Comparison of ENCODE assay signal across 8 mouse cellular contexts in the genomic region with DNA sequence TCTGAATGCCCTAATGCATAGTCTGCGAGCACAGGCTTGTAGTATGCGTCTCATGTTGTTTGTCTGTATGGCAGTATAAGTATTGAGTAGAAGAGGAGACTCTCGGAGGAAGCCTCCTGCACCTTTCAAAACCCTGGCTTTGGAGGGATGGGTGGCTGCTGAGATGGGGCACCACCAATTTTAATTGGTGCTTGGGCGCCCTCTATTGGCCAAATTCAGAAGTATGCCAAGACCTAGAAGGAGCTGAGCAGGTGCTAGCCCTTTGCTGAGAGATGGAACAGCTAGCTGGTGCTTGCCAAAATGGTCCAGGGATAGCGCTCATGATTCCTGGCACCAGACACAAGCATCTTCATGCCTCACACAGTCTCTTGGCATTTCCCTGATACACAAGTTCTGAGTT. TPM values are rescaled to one million over a fixed set of nuclear protein-coding genes. Genes with fewer than 3 reads are reported as not detected.
DNase-seq lines count a peak whose midpoint lies in the region; ATAC-seq and TF ChIP-seq lines count a peak whose summit lies in the region.

No protein-coding gene starts in this region.

- WGBS in heart, embryonic 13.5 days, result 29% methylated on average over 5 of the region's 5 CpGs

- H3K27me3 ChIP-seq in ES-Bruce4 (ENCODE audit: control insufficient read depth, insufficient read depth, low read length, poor library complexity, severe bottlenecking), result no peaks in the 10 kb centered on the region
- no peaks in the 10 kb centered on the region for H3K27me3 ChIP-seq in heart, embryonic 13.5 days (replicated peaks)

- no peak for TF ChIP-seq POLR2A in ES-Bruce4 (IDR thresholded peaks at IDR 0.05; ENCODE audit: insufficient read depth, low read length)

- H3K36me3 ChIP-seq in ES-Bruce4 (ENCODE audit: control insufficient read depth, insufficient read depth, low read length, poor library complexity, severe bottlenecking), result no peaks in the 10 kb centered on the region
- peaks cover 53% of the 10 kb centered on the region for H3K36me3 ChIP-seq in heart, embryonic 13.5 days

- no peak overlapping the region for H3K4me3 ChIP-seq in ES-Bruce4 (ENCODE audit: low read depth, low read length)
- H3K4me3 ChIP-seq in heart, embryonic 13.5 days, result no peak overlapping the region

- DNase-seq in adrenal gland, postnatal 10 days, result peak; percentile 92
- DNase-seq in embryo, embryonic 11.5 days (ENCODE audit: low read depth, low spot score), result peak; percentile 57
- peak; percentile 79 for DNase-seq in layer of hippocampus, adult 9-11 months
- peak; percentile 90 for DNase-seq in lung, postnatal 25 days (ENCODE audit: low spot score)
- peak; percentile 71 for DNase-seq in right cerebral cortex, postnatal 25 days
- DNase-seq in urinary bladder, postnatal 14 days (ENCODE audit: low spot score), result peak; percentile 94

- TF ChIP-seq CTCF in ES-Bruce4 (IDR thresholded peaks at IDR 0.05; ENCODE audit: low read depth, low read length), result peak; percentile 71

- H3K9me3 ChIP-seq in ES-Bruce4 (replicated peaks; ENCODE audit: control insufficient read depth, insufficient read depth, low read length, poor library complexity, severe bottlenecking), result no peaks in the 10 kb centered on the region
- H3K9me3 ChIP-seq in heart, embryonic 13.5 days, result peaks cover 4% of the 10 kb centered on the region; the same call in 1 of the 2 replicates

- no peak overlapping the region for H3K27ac ChIP-seq in ES-Bruce4 (ENCODE audit: insufficient read depth, low read length)
- peak overlapping the region; percentile 98 for H3K27ac ChIP-seq in heart, embryonic 13.5 days (replicated peaks)

- ATAC-seq in heart, embryonic 13.5 days (ENCODE audit: extremely low read depth, insufficient number of reproducible peaks, low FRiP score, low TSS enrichment), result no peak

- no peak overlapping the region for H3K9ac ChIP-seq in ES-Bruce4 (ENCODE audit: low read depth, poor library complexity, severe bottlenecking)
- peak overlapping the region; percentile 74 for H3K9ac ChIP-seq in heart, embryonic 13.5 days

- H3K4me1 ChIP-seq in ES-Bruce4 (ENCODE audit: control insufficient read depth, insufficient read depth, low read length), result peaks cover 3% of the 10 kb centered on the region
- H3K4me1 ChIP-seq in heart, embryonic 13.5 days, result peaks cover 80% of the 10 kb centered on the region

- no peak overlapping the region for H3K4me2 ChIP-seq in heart, embryonic 13.5 days

- TF ChIP-seq EP300 in ES-Bruce4 (IDR thresholded peaks at IDR 0.05; ENCODE audit: insufficient read depth, low read depth, low read length), result no peak

RNA-seq across cellular contexts. Expression of a gene that starts 12.0 kb away (rescaled TPM):
- 7.3 and 7.9 TPM in 2 replicates for polyA plus RNA-seq in ES-Bruce4 (2011; ENCODE audit: insufficient read depth, insufficient read length, low read depth, missing spikeins)
- total RNA-seq in adrenal gland, postnatal 10 days (2021), result 10 to 100 TPM; 27.3 to 28.2 TPM
- 13.5 and 13.7 TPM in 2 replicates for polyA plus RNA-seq in heart, embryonic 13.5 days (2015; fragmentation: Nextera tagmentation; extraction: Ambion mirVana)

RNA-seq across cellular contexts. Expression of a gene that starts 20.4 kb away (rescaled TPM):
- polyA plus RNA-seq in ES-Bruce4 (2011; ENCODE audit: insufficient read depth, insufficient read length, low read depth, missing spikeins), result 1.0 TPM in 1 of 2 replicates, not detected in the other
- under 1 TPM; 0.45 to 0.67 TPM for total RNA-seq in adrenal gland, postnatal 10 days (2021)
- 0.14 and 0.17 TPM in 2 replicates for polyA plus RNA-seq in heart, embryonic 13.5 days (2015; fragmentation: Nextera tagmentation; extraction: Ambion mirVana)

RNA-seq across cellular contexts. Expression of a gene that starts 24.5 kb away (rescaled TPM):
- 21.7 and 24.5 TPM in 2 replicates for polyA plus RNA-seq in ES-Bruce4 (2011; ENCODE audit: insufficient read depth, insufficient read length, low read depth, missing spikeins)
- total RNA-seq in adrenal gland, postnatal 10 days (2021), result 100 to 1,000 TPM in 1 of 2 experiments, 10 to 100 TPM in 1; 98.0 to 102 TPM
- 26.8 and 28.4 TPM in 2 replicates for polyA plus RNA-seq in heart, embryonic 13.5 days (2015; fragmentation: Nextera tagmentation; extraction: Ambion mirVana)

RNA-seq across cellular contexts. Expression of a gene that starts 29.2 kb away (rescaled TPM):
- 40.5 and 44.8 TPM in 2 replicates for polyA plus RNA-seq in ES-Bruce4 (2011; ENCODE audit: insufficient read depth, insufficient read length, low read depth, missing spikeins)
- 10 to 100 TPM; 32.9 to 35.0 TPM for total RNA-seq in adrenal gland, postnatal 10 days (2021)
- polyA plus RNA-seq in heart, embryonic 13.5 days (2015; fragmentation: Nextera tagmentation; extraction: Ambion mirVana), result 36.3 and 41.6 TPM in 2 replicates

RNA-seq across cellular contexts. Expression of a gene that starts 37.4 kb away (rescaled TPM):
- polyA plus RNA-seq in ES-Bruce4 (2011; ENCODE audit: insufficient read depth, insufficient read length, low read depth, missing spikeins), result 35.1 and 35.3 TPM in 2 replicates
- total RNA-seq in adrenal gland, postnatal 10 days (2021), result 1 to 10 TPM; 6.6 to 7.1 TPM
- polyA plus RNA-seq in heart, embryonic 13.5 days (2015; fragmentation: Nextera tagmentation; extraction: Ambion mirVana), result 21.4 and 26.6 TPM in 2 replicates
